Mouse (Mus musculus) gastrocnemius, adult 8-10 months (tissue): Measurements from ENCODE around the gene Rsph1. TPM values are rescaled to one million over a fixed set of nuclear protein-coding genes. Genes with fewer than 3 reads are reported as not detected.

Source experiments
- DNase-seq, 2 experiments: peaks; one replicate each; pipeline ENCODE4 v3.0.0; 2022; ENCODE audit warnings: low spot score in 2 of 2
- total RNA-seq, 4 experiments: library from RNA; stranded (reverse); gene quantifications; 2 replicates each; pipeline ENCODE4 v1.2.4; 2022

Gene Rsph1
- total RNA-seq, 4 experiments from 2014 or later, result 1.8 to 8.3 (median 4.9) TPM

GRCm38 (mm10) chr17:31210299-31210698, 66.9 kb downstream of the Rsph1 start:
- DNase-seq, result no peak

GRCm38 (mm10) chr17:31209376-31209930, 67.7 kb downstream of the Rsph1 start:
- no peak for DNase-seq

GRCm38 (mm10) chr17:31208654-31209053, 68.5 kb downstream of the Rsph1 start:
- no peak for DNase-seq

- no peak for DNase-seq
Measured at GRCm38 (mm10) chr17:31207771-31208334, 69.3 kb downstream of the Rsph1 start, which contains the start of gene Ubash3a. Ubash3a (plus strand) TSS chr17:31207873.

Other genes starting within 250 kb of the Rsph1 start
- gene Abcg1, start 219.7 kb downstream of the Rsph1 start, total RNA-seq, result 1 to 10 TPM; 1.2 to 1.8 (median 1.5) TPM
- gene Tff3, start 147.7 kb downstream of the Rsph1 start, total RNA-seq, result not detected
- not detected for gene Tff2, start 133.1 kb downstream of the Rsph1 start, total RNA-seq
- not detected for gene Tff1, start 112.1 kb downstream of the Rsph1 start, total RNA-seq
- not detected for gene Tmprss3, start 78.4 kb downstream of the Rsph1 start, total RNA-seq
- gene Ubash3a, start 69.5 kb downstream of the Rsph1 start, total RNA-seq, result not detected
- gene Slc37a1, start 9.4 kb upstream of the Rsph1 start, total RNA-seq, result 1 to 10 TPM; 2.4 to 4.6 (median 3.0) TPM
- 1 to 10 TPM; 1.3 to 2.9 (median 2.1) TPM for gene Pde9a, start 108.8 kb upstream of the Rsph1 start, total RNA-seq
- 1 to 10 TPM; 5.4 to 6.6 (median 5.7) TPM for gene Wdr4, start 242.6 kb upstream of the Rsph1 start, total RNA-seq
- gene Ndufv3, start 242.7 kb upstream of the Rsph1 start, total RNA-seq, result 100 to 1,000 TPM; 461 to 515 (median 488) TPM